Mouse (Mus musculus) bone marrow, adult 2 months (tissue): Measurements from ENCODE around the gene Kctd17. TPM values are rescaled to one million over a fixed set of nuclear protein-coding genes. Genes with fewer than 3 reads are reported as not detected.

ENCODE experiments used
- H3K27ac ChIP-seq: fragments of 200-500 bp; 2 replicates; pipeline ENCODE4 v1.5.1; 2012; ENCODE audit warnings: low read depth, mild to moderate bottlenecking, control low read depth, inconsistent platforms, low read length; ENCODE audit not compliant: control insufficient read depth, poor library complexity, insufficient read depth
- H3K4me1 ChIP-seq: fragments of 200-500 bp; 2 replicates; pipeline ENCODE4 v1.6.1; 2011; ENCODE audit warnings: low read length; ENCODE audit not compliant: control insufficient read depth, insufficient read depth
- H3K4me3 ChIP-seq: fragments of 200-500 bp; replicated peaks from 2 replicates; pipeline ENCODE3; 2011; ENCODE audit warnings: mild to moderate bottlenecking, low read depth, low read length, control low read depth; ENCODE audit not compliant: control insufficient read depth
- CTCF ChIP-seq: fragments of 200-500 bp; IDR thresholded peaks from 2 replicates; pipeline ENCODE4 v1.5.1; 2011; ENCODE audit warnings: low read length, control low read depth; ENCODE audit not compliant: control insufficient read depth, insufficient read depth
- POLR2A ChIP-seq: fragments of 200-500 bp; IDR thresholded peaks from 2 replicates; pipeline ENCODE4 v1.6.1; 2011; ENCODE audit warnings: low read depth, mild to moderate bottlenecking, control low read depth, low read length, borderline replicate concordance; ENCODE audit not compliant: control insufficient read depth
- WGBS: fragments of 180-500 bp; shearing (Covaris S2); methylation state at CpG from one replicate; pipeline ENCODE4 v1.1.7; 2018; 5-methylcytosine and 5-hydroxymethylcytosine counted together
- polyA plus RNA-seq: library from polyadenylated mRNA; stranded (reverse); fragments of >200 nt; gene quantifications from 2 replicates; pipeline ENCODE4 v1.2.4, GENCODE M21; 2011; ENCODE audit warnings: low replicate concordance; ENCODE audit not compliant: missing spikeins, insufficient read depth, insufficient read length

Gene Kctd17
- polyA plus RNA-seq, 1 experiment = 14.7 TPM

DNA sequence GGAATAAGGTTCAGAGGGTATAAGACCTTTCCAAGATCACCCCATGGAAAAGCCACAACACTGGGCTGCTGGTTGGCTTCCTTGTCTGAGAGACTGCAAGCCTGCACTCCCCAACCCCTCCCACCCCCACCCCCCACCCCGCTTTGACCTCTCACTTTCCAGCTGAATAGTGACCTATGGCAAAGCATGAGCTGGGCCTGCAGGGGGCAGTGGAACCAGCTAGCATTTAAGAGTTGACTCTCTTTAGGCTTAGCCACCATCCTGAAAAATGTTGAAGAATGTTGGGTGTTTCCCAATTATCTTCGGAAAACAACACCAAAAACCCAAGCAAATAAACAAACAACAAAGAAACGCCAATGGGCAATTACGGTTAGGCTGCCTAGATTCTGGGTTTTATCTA is 3.1 kb upstream of the Kctd17 start:
- Histone ChIP-seq H3K27ac (no peak overlapping the region), H3K4me3 (no peak overlapping the region), H3K4me1 (no peaks in the 10 kb centered on the region; the same call in 1 of the 2 replicates)
- 78% methylated on average over 4 of the region's 4 CpGs for WGBS
- TF ChIP-seq CTCF (no peak), POLR2A (no peak)

DNA sequence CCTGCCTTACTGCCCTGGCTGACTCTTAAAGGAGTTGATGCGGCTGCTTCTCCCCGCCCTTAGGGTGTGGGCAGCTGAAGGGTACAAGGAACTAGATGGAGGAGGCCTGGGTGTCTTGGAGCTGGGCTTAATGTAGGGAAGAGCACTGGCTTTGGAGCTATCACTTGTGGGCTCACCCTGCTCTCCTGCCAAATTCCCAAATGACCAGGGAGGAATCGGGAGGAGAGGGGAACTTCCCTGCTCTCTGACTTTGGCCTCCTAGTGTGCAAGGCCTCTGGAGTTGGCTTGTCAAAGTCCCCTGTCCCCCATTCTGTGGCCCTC is 735 bp downstream of the Kctd17 start:
- Histone ChIP-seq H3K27ac (no peak overlapping the region), H3K4me1 (no peaks in the 10 kb centered on the region; the same call in 1 of the 2 replicates), H3K4me3 (no peak overlapping the region)
- TF ChIP-seq CTCF = no peak
- TF ChIP-seq POLR2A = no peak
- WGBS = 32% methylated on average over 3 of the region's 3 CpGs

DNA sequence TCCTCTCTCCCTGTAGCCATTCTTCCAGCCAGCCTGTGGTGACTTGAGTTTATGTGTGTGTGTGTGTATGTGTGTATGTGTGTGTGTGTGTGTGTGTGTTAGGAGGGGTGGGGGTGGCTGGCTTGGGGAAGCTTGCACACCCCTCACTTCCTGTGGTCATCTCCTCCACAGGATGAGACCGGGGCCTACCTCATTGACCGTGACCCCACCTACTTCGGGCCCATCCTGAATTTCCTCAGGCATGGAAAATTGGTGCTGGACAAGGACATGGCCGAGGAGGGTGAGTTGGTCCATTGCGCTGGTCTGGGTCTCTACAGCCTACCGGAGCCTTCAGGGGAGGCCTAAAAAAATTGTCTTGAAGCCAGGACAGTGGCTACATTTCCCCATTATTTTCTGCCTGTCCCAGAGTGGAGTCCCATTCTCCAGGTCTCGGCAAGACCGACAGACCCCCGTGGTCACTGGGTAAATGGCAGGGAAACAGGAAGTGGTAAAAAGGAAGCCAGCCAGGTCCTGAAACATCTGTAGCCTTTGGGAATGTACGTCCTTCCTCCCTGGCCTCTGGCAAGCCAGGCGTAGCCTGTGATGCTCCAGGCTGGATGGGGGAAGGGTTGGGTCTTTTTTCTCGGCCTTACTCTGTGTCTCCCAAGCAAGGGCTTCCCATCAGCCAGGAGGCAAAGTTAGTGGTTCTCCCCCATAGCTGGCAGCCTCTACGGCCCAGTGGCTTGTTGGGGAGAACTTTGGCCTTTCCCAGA is 1.7 kb downstream of the Kctd17 start:
- TF ChIP-seq CTCF (no peak), POLR2A (no peak)
- whole genome bisulfite sequencing = 61% methylated on average over 13 of the region's 13 CpGs
- H3K27ac ChIP-seq = no peak overlapping the region
- H3K4me3 ChIP-seq = no peak overlapping the region
- H3K4me1 ChIP-seq = no peaks in the 10 kb centered on the region; the same call in 1 of the 2 replicates

DNA sequence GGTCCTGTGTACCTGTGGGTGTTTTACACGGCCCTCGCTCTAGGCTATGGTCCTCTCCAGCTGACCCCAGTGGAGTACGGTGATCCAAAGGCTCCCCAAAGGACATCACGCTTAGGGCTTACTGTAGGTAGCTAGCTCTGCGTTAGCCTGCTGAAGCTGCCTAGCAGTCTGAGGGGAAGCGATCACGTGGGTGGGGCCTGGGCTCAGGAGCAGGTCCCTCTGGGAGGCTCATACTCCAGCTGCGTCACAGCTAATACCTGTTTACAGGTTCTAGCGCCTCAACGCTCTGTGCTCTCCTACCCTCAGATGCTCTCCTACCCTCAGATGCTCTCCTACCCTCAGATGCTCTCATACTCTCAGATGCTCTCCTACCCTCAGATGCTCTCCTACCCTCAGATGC is 2.5 kb downstream of the Kctd17 start:
- WGBS = 86% methylated on average over 10 of the region's 10 CpGs
- no peak for TF ChIP-seq POLR2A
- no peak for TF ChIP-seq CTCF
- Histone ChIP-seq H3K27ac (no peak overlapping the region), H3K4me1 (no peaks in the 10 kb centered on the region; the same call in 1 of the 2 replicates), H3K4me3 (no peak overlapping the region)

DNA sequence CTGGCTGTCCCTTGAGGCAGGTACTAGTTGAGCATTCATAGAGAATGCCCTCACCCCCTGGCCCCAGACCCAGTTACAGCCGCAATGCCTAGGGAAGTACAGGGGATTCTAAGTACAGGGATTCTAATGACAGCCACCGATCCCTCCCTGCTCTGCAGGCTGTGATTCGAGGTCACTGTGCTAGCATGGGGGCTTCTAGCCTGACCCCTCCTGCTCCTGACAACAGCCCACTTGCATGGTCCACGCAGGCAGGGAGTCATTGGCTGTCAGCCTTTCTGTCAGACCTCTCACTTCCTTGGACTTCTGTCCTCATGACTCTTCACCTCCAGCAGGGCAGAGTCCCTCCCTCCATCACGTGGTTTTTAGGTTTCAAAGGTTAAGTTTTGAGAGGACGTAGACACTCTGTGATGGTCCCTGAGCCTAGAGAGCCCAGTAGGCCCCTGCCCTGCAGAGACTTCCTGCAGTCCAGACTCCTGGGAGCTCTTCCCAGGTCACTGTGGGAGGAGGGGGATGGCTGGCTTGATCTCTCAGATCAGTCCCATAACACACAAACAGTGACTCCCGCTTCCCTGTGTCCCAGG is 3.3 kb downstream of the Kctd17 start:
- no peak overlapping the region for H3K4me3 ChIP-seq
- no peak overlapping the region for H3K27ac ChIP-seq
- WGBS = 74% methylated on average over 7 of the region's 7 CpGs

DNA sequence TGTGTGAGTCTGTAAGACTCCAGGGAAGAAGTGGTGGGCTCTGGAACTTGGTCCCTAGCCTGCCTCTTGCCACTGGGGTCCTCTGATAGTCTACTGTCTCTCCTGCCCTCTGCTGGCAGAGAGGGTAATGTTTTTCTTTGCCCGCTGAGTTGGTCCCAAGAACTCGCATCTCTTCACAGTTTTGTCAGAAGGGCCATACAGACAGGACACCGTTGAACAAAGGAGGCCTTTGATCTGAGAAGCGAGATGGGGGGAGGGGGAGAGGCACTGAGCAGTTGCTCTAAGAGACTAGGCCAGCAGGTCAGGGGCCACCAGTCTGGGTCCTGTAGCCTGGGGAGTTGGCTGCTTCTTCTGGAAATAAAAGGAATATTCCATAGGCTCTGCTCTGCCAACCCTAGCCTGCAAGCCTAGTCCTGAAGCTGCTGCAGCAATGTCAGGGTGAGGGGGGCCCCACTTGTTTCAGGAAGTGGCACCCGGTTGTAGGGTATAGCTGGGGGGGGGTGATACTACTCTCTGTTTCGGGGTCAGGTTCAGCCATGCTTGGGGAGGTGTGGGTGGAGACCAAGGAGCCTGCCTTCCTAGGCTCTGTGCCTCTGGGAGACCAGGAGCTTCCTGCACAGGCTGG is 6.6 kb downstream of the Kctd17 start:
- H3K27ac ChIP-seq = no peak overlapping the region
- 36% methylated on average over 6 of the region's 6 CpGs for WGBS
- H3K4me3 ChIP-seq = no peak overlapping the region
- peaks cover 2% of the 10 kb centered on the region; the same call in 1 of the 2 replicates for H3K4me1 ChIP-seq
- TF ChIP-seq POLR2A (no peak), CTCF (peak; percentile 52; the same call in 1 of the 2 replicates)

More for the DNA sequence above, 3.3 kb downstream of the Kctd17 start:
- no peaks in the 10 kb centered on the region for H3K4me1 ChIP-seq
- TF ChIP-seq POLR2A (no peak), CTCF (no peak)

DNA sequence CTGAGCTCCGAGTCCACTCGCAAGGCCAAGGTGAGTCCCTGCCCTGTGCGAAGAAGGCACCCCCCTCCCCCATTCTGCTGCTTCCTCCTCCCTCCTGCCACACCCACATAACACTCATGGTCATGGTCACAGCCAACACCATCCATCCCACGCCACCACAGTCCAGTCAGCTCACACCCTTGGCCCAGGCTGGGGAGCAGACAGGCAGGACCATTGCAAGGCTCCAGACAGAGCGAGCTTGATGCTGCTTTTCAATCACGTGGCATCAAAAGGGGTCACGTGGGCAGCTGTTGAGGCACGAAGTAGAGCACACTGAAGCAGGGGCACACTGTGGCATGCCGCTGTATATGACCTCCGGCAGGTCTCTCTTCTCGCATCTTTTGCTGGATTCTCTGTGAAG is 7.3 kb downstream of the Kctd17 start:
- TF ChIP-seq CTCF (no peak), POLR2A (no peak)
- Histone ChIP-seq H3K4me1 (peaks cover 2% of the 10 kb centered on the region; the same call in 1 of the 2 replicates), H3K27ac (no peak overlapping the region), H3K4me3 (no peak overlapping the region)
- 82% methylated on average over 11 of the region's 11 CpGs for WGBS

DNA sequence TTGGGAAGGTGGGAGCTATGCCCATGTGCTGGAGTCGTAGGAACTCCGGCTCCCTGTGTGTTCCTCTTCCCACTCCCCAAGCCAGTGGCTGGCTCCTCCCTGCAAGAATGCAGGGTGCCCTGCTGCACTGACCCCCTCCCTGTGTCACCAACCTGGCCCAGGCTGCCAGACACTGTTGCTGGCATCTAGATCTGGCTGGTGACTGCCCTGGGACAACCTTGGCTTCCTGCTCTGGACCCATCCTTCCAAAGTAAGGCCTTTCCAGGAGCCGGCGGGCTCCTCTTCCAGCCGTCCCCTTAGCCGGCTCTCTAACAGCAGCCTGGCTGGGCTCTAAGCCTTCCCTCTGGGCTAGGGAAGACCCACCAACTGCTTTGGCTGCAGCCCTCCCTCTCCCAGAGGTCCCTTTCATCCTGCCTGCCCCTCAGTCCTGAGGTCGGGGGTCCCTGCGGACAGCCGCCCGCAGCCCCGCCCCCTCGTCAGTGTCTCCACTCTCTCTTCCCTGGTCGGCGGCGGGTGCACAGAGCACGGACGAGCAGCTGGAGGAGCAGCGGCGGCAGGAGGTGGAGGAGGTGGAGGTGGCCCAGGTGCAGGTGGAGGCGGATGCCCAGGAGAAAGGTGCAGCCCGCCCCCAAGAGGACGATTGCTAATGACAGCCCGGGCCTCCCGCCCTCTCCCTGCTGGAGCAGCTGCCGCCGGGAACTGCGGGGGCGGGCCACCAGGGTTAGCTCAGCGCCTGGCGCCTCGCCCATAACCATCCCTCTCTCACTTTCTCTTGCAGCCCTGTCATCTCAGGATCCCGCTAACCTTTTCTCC is 8.2 kb downstream of the Kctd17 start:
- Histone ChIP-seq H3K4me1 (peaks cover 3% of the 10 kb centered on the region; the same call in 1 of the 2 replicates), H3K4me3 (no peak overlapping the region), H3K27ac (no peak overlapping the region)
- WGBS = 73% methylated on average over 30 of the region's 32 CpGs
- no peak for TF ChIP-seq POLR2A
- no peak for TF ChIP-seq CTCF
